Mouse (Mus musculus) adipose tissue, adult 10 weeks (tissue): ENCODE measurements around the gene Krtap7-1. TPM values are rescaled to one million over a fixed set of nuclear protein-coding genes. Genes with fewer than 3 reads are reported as not detected.

Source experiments
- polyA plus RNA-seq: library from polyadenylated mRNA; stranded (reverse); fragments of 350-450 nt; fragmentation: Illumina TruSeq; extraction: RNeasy Lipid Tissue Mini Kit (QIAGEN cat#74804); gene quantifications from one replicate; pipeline ENCODE4 v1.2.3, GENCODE M21; 2014; ENCODE audit warnings: low read depth, low replicate concordance

Gene Krtap7-1
- polyA plus RNA-seq, result not detected

DNA sequence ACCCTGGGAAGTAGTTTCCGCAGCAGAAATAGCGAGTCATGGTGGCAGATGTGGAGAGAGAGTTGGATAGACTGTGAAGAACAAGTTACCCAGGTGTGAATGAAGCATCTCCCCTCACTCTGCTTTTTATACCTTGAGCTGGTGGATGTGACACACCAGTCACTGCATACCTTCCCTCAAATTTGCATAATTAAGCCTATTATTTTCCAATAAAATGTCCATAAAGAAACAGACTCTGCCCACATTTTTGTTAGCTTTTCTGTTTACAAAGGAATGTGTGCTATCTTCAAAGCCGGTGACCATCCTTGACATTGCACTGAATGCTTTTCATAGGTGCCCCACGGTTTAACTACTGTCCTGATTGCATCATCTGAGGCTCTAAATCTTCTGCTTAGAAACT lies at the start of gene Krtap7-1:
Krtap7-1 (minus strand) TSS at position 101 of the 400 bp plus-strand sequence.

GRCm38 (mm10) chr16:89487852-89488251 lies 20.3 kb downstream of the Krtap7-1 start, which contains the start of gene Krtap8-1:
Gene Krtap8-1 (minus strand): TSS chr16:89487952.

Other genes with a start within 250 kb of the Krtap7-1 start
- gene Krtap21-1, start 104.5 kb downstream of the Krtap7-1 start, polyA plus RNA-seq, result not detected
- gene Krtap6-2, start 88.2 kb downstream of the Krtap7-1 start, polyA plus RNA-seq, result not detected
- not detected for gene Krtap8-1, start 20.4 kb downstream of the Krtap7-1 start, polyA plus RNA-seq
- not detected for gene Krtap11-1, start 62.9 kb upstream of the Krtap7-1 start, polyA plus RNA-seq